Mouse (Mus musculus) myocyte (in vitro differentiated cells): ENCODE data around the gene Vash2. TPM values are rescaled to one million over a fixed set of nuclear protein-coding genes. Genes with fewer than 3 reads are reported as not detected.

Experiments used
- H3K27me3 ChIP-seq: one replicate; pipeline ENCODE4 v1.6.1; 2011; ENCODE audit not compliant: control insufficient read depth, insufficient read depth, insufficient read length
- H3K36me3 ChIP-seq: one replicate; pipeline ENCODE4 v1.6.1; 2011; ENCODE audit not compliant: control insufficient read depth, insufficient read depth
- H3K4me2 ChIP-seq: one replicate; pipeline ENCODE4 v1.6.1; 2011; ENCODE audit warnings: low read depth, control low read depth
- H3K4me3 ChIP-seq: one replicate; pipeline ENCODE4 v1.5.1; 2011; ENCODE audit warnings: mild to moderate bottlenecking, control low read depth, moderate library complexity
- H3K79me2 ChIP-seq: one replicate; pipeline ENCODE4 v1.6.1; 2011; ENCODE audit not compliant: control insufficient read depth, insufficient read depth
- H3ac ChIP-seq: one replicate; pipeline ENCODE4 v1.6.1; 2011; ENCODE audit not compliant: control insufficient read depth, insufficient read length
- CEBPB ChIP-seq: IDR thresholded peaks from 2 replicates; pipeline ENCODE4 v1.6.1; 2011; ENCODE audit warnings: mild to moderate bottlenecking, moderate library complexity; ENCODE audit not compliant: poor library complexity, insufficient read depth, severe bottlenecking
- E2F4 ChIP-seq: IDR thresholded peaks from one replicate; pipeline ENCODE4 v1.6.1; 2011; ENCODE audit warnings: mild to moderate bottlenecking, control low read depth, moderate library complexity; ENCODE audit not compliant: insufficient read depth
- MAX ChIP-seq: IDR thresholded peaks from one replicate; pipeline ENCODE4 v1.6.1; 2011; ENCODE audit warnings: low read depth, mild to moderate bottlenecking, control low read depth
- MYOD1 ChIP-seq, 3 experiments: IDR thresholded peaks; one replicate each; pipeline ENCODE4 v1.6.1; 2011; ENCODE audit warnings: control low read depth in 2 of 3, low read depth in 2 of 3, mild to moderate bottlenecking in 2 of 3, moderate library complexity in 1 of 3; ENCODE audit not compliant: insufficient read length in 2 of 3, control insufficient read depth in 1 of 3
- MYOG ChIP-seq, 3 experiments: IDR thresholded peaks; one replicate each; pipeline ENCODE4 v1.6.1; 2011; ENCODE audit warnings: control low read depth in 2 of 3, low read depth in 2 of 3, mild to moderate bottlenecking in 2 of 3; ENCODE audit not compliant: insufficient read length in 2 of 3, control insufficient read depth in 1 of 3, insufficient read depth in 1 of 3
- POLR2A ChIP-seq: IDR thresholded peaks from one replicate; pipeline ENCODE4 v1.6.1; 2011; ENCODE audit warnings: low read depth, mild to moderate bottlenecking, control low read depth, moderate library complexity; ENCODE audit not compliant: insufficient read length
- POLR2AphosphoS2 ChIP-seq: IDR thresholded peaks from one replicate; pipeline ENCODE4 v1.6.1; 2011; ENCODE audit warnings: low read depth, control low read depth; ENCODE audit not compliant: insufficient read length
- REST ChIP-seq: IDR thresholded peaks from one replicate; pipeline ENCODE4 v1.6.1; 2011; ENCODE audit warnings: mild to moderate bottlenecking, control low read depth, moderate library complexity; ENCODE audit not compliant: insufficient read depth, insufficient read length
- SRF ChIP-seq: IDR thresholded peaks from one replicate; pipeline ENCODE4 v1.6.1; 2011; ENCODE audit warnings: low read depth; ENCODE audit not compliant: control insufficient read depth, insufficient read length
- TCF12 ChIP-seq: IDR thresholded peaks from one replicate; pipeline ENCODE4 v1.6.1; 2011; ENCODE audit warnings: mild to moderate bottlenecking, control low read depth; ENCODE audit not compliant: poor library complexity, insufficient read depth, severe bottlenecking
- TCF3 ChIP-seq: IDR thresholded peaks from one replicate; pipeline ENCODE4 v1.6.1; 2011; ENCODE audit warnings: low read depth, control low read depth; ENCODE audit not compliant: insufficient read length
- USF1 ChIP-seq: IDR thresholded peaks from one replicate; pipeline ENCODE4 v1.6.1; 2011; ENCODE audit warnings: low read depth, mild to moderate bottlenecking, control low read depth, moderate library complexity
- polyA plus RNA-seq: library from polyadenylated mRNA; unstranded; fragments of >200 nt; fragmentation: generic; extraction: Trizol; gene quantifications from one replicate; pipeline ENCODE4 v1.2.1, GENCODE M21; 2012; ENCODE audit warnings: missing spikeins

Vash2 gene
- polyA plus RNA-seq, 1 experiment, result 20.0 TPM

GRCm38 (mm10) chr1:190904136-190904535 lies 75.0 kb downstream of the Vash2 start:
- Histone ChIP-seq H3K27me3 (no peaks in the 10 kb centered on the region), H3K36me3 (no peaks in the 10 kb centered on the region), H3K79me2 (peaks cover 16% of the 10 kb centered on the region), H3ac (no peak overlapping the region), H3K4me2 (no peak overlapping the region), H3K4me3 (no peak overlapping the region)
- no peak for TF ChIP-seq REST
- TF ChIP-seq USF1, result no peak
- no peak for TF ChIP-seq MYOD1 (IDR thresholded peaks at IDR 0.05; ENCODE audit: control insufficient read depth in 1 of 3, insufficient read length in 2 of 3, low read depth in 2 of 3)
- no peak for TF ChIP-seq TCF12
- no peak for TF ChIP-seq POLR2AphosphoS2
- no peak for TF ChIP-seq POLR2A
- TF ChIP-seq CEBPB, result no peak
- TF ChIP-seq SRF, result no peak
- TF ChIP-seq MYOG (IDR thresholded peaks at IDR 0.05; ENCODE audit: control insufficient read depth in 1 of 3, insufficient read depth in 1 of 3, insufficient read length in 2 of 3, low read depth in 2 of 3), result no peak
- TF ChIP-seq MAX, result no peak
- no peak for TF ChIP-seq TCF3
- TF ChIP-seq E2F4, result no peak

- no peaks in the 10 kb centered on the region for H3K27me3 ChIP-seq
- TF ChIP-seq MYOD1 (IDR thresholded peaks at IDR 0.05; ENCODE audit: control insufficient read depth in 1 of 3, insufficient read length in 2 of 3, low read depth in 2 of 3), result no peak
- H3K79me2 ChIP-seq, result peaks cover 2% of the 10 kb centered on the region
- H3K4me3 ChIP-seq, result no peak overlapping the region
- H3K36me3 ChIP-seq, result no peaks in the 10 kb centered on the region
- no peak overlapping the region for H3K4me2 ChIP-seq
- H3ac ChIP-seq, result no peak overlapping the region
Observed at GRCm38 (mm10) chr1:190901082-190901481, 78.0 kb downstream of the Vash2 start.

- H3K4me3 ChIP-seq, result no peak overlapping the region
Observed at GRCm38 (mm10) chr1:190898899-190899575, 80.1 kb downstream of the Vash2 start.

GRCm38 (mm10) chr1:190898186-190898585 lies 80.9 kb downstream of the Vash2 start:
- H3K4me3 ChIP-seq, result no peak overlapping the region
- no peaks in the 10 kb centered on the region for H3K36me3 ChIP-seq
- H3K4me2 ChIP-seq, result no peak overlapping the region
- TF ChIP-seq TCF3 (no peak), CEBPB (no peak), SRF (no peak), POLR2AphosphoS2 (no peak), MYOG (IDR thresholded peaks at IDR 0.05; ENCODE audit: control insufficient read depth in 1 of 3, insufficient read depth in 1 of 3, insufficient read length in 2 of 3, low read depth in 2 of 3) (no peak), E2F4 (no peak), REST (no peak), POLR2A (no peak), USF1 (no peak), MAX (no peak)
- H3K27me3 ChIP-seq, result no peaks in the 10 kb centered on the region
- H3ac ChIP-seq, result no peak overlapping the region
- H3K79me2 ChIP-seq, result no peaks in the 10 kb centered on the region

More at GRCm38 (mm10) chr1:190898899-190899575, 80.1 kb downstream of the Vash2 start:
- Histone ChIP-seq H3K79me2 (no peaks in the 10 kb centered on the region), H3K4me2 (peak overlapping the region; percentile 59), H3K27me3 (no peaks in the 10 kb centered on the region), H3K36me3 (no peaks in the 10 kb centered on the region), H3ac (no peak overlapping the region)
- TF ChIP-seq MYOG (IDR thresholded peaks at IDR 0.05; ENCODE audit: control insufficient read depth in 1 of 3, insufficient read depth in 1 of 3, insufficient read length in 2 of 3, low read depth in 2 of 3), result peak in 1 of 3 experiments; percentile 13
- TF ChIP-seq REST, result no peak

Other genes starting within 250 kb of the Vash2 start
- gene Rps6kc1, start 67.5 kb downstream of the Vash2 start, polyA plus RNA-seq, result 18.9 TPM
- gene Angel2, start 54.2 kb downstream of the Vash2 start, polyA plus RNA-seq, result 17.7 TPM
- 2.2 TPM for gene Flvcr1, start 46.9 kb upstream of the Vash2 start, polyA plus RNA-seq
- not detected for gene Spata45, start 57.3 kb upstream of the Vash2 start, polyA plus RNA-seq
- 10.7 TPM for gene Tatdn3, start 83.6 kb upstream of the Vash2 start, polyA plus RNA-seq
- 4.4 TPM for gene Nsl1, start 83.7 kb upstream of the Vash2 start, polyA plus RNA-seq
- gene Batf3, start 118.6 kb upstream of the Vash2 start, polyA plus RNA-seq, result 0.07 TPM
- gene Fam71a, start 185.5 kb upstream of the Vash2 start, polyA plus RNA-seq, result not detected
- 59.6 TPM for gene Atf3, start 238.7 kb upstream of the Vash2 start, polyA plus RNA-seq